Mouse (Mus musculus): Measurements from ENCODE around the gene Dgki. TPM values are rescaled to one million over a fixed set of nuclear protein-coding genes. Genes with fewer than 3 reads are reported as not detected.

Dgki gene
- total and polyA plus RNA-seq, 3 experiments, result not detected

GRCm38 (mm10) chr6:36818281-36819018 lies 481.5 kb downstream of the Dgki start:
- no peak for TF ChIP-seq POLR2A (IDR thresholded peaks at IDR 0.05; ENCODE audit: control insufficient read depth in 1 of 2, insufficient read depth in 1 of 2, low read depth in 1 of 2, low read length in 2 of 2, poor library complexity in 1 of 2)
- no peak for TF ChIP-seq CTCF (IDR thresholded peaks at IDR 0.05 in 2 of 3, conservative IDR thresholded peaks at IDR 0.05 in 1 of 3; ENCODE audit: control insufficient read depth in 1 of 3, insufficient read depth in 1 of 3, low read depth in 2 of 3, low read length in 3 of 3, poor library complexity in 1 of 3, severe bottlenecking in 1 of 3)
- TF ChIP-seq ETS1 (IDR thresholded peaks at IDR 0.05; ENCODE audit: low read depth, low read length), result no peak
- TF ChIP-seq NRF1 (IDR thresholded peaks at IDR 0.05; ENCODE audit: insufficient read depth, low read depth, low read length, poor library complexity, severe bottlenecking), result no peak
- no peak for TF ChIP-seq CHD2 (IDR thresholded peaks at IDR 0.05; ENCODE audit: low read length)
- no peak for TF ChIP-seq JUND (IDR thresholded peaks at IDR 0.05; ENCODE audit: low read depth, low read length)
- TF ChIP-seq MEF2A (IDR thresholded peaks at IDR 0.05; ENCODE audit: extremely low read depth, insufficient replicate concordance, low read depth, low read length, poor library complexity, severe bottlenecking), result no peak
- TF ChIP-seq ZKSCAN1 (IDR thresholded peaks at IDR 0.05; ENCODE audit: low read depth, low read length), result no peak
- no peak for TF ChIP-seq MXI1 (IDR thresholded peaks at IDR 0.05; ENCODE audit: low read depth, low read length)
- no peak for TF ChIP-seq MAZ (IDR thresholded peaks at IDR 0.05; ENCODE audit: low read depth, low read length)
- TF ChIP-seq KAT2A (conservative IDR thresholded peaks at IDR 0.05; ENCODE audit: low read depth, low read length), result no peak
- H3K27me3 ChIP-seq (ENCODE audit: control insufficient read depth in 1 of 2, insufficient read depth in 2 of 2, low read length in 2 of 2), result no peaks in the 10 kb centered on the region

GRCm38 (mm10) chr6:36816666-36817065 lies 483.3 kb downstream of the Dgki start:
- H3K27ac ChIP-seq (ENCODE audit: control insufficient read depth, low read depth, low read length), result no peak overlapping the region
- H3K79me2 ChIP-seq (ENCODE audit: control insufficient read depth, insufficient read depth, low read length, poor library complexity), result no peaks in the 10 kb centered on the region
- no peaks in the 10 kb centered on the region for H3K27me3 ChIP-seq (ENCODE audit: control insufficient read depth in 1 of 2, insufficient read depth in 2 of 2, low read length in 2 of 2)
- no peak for TF ChIP-seq ZMIZ1 (IDR thresholded peaks at IDR 0.05; ENCODE audit: low read depth, low read length)
- no peak for TF ChIP-seq ZNF384 (IDR thresholded peaks at IDR 0.05; ENCODE audit: low read depth, low read length)
- no peak for TF ChIP-seq RAD21 (IDR thresholded peaks at IDR 0.05; ENCODE audit: low read depth, low read length)
- TF ChIP-seq GABPA (IDR thresholded peaks at IDR 0.05; ENCODE audit: low read depth, low read length), result no peak
- TF ChIP-seq NELFE (IDR thresholded peaks at IDR 0.05; ENCODE audit: low read depth, low read length), result no peak
- no peak for TF ChIP-seq POLR2AphosphoS5 (IDR thresholded peaks at IDR 0.05; ENCODE audit: borderline replicate concordance, low read depth, low read length)
- no peak for TF ChIP-seq SMC3 (IDR thresholded peaks at IDR 0.05; ENCODE audit: low read depth, low read length)
- H3K9ac ChIP-seq (ENCODE audit: control insufficient read depth, low read depth, low read length, poor library complexity, severe bottlenecking), result no peak overlapping the region
- no peaks in the 10 kb centered on the region for H3K4me1 ChIP-seq (ENCODE audit: control insufficient read depth in 1 of 2, insufficient read depth in 2 of 2, low read length in 2 of 2)
- no peak for DNase-seq (ENCODE audit: low read depth, low spot score)
- no peaks in the 10 kb centered on the region for H3K36me3 ChIP-seq (ENCODE audit: control insufficient read depth in 1 of 2, insufficient read depth in 2 of 2, low read length in 2 of 2)
- no peaks in the 10 kb centered on the region for H3K9me3 ChIP-seq (replicated peaks; ENCODE audit: insufficient read depth, low read length)
- H3K4me3 ChIP-seq (ENCODE audit: control insufficient read depth in 1 of 2, insufficient read depth in 1 of 2, low read depth in 2 of 2, low read length in 2 of 2), result no peak overlapping the region

More at GRCm38 (mm10) chr6:36818281-36819018, 481.5 kb downstream of the Dgki start:
- no peak overlapping the region for H3K4me3 ChIP-seq (ENCODE audit: control insufficient read depth in 1 of 2, insufficient read depth in 1 of 2, low read depth in 2 of 2, low read length in 2 of 2)
- no peak overlapping the region for H3K9ac ChIP-seq (ENCODE audit: control insufficient read depth, low read depth, low read length, poor library complexity, severe bottlenecking)
- no peak overlapping the region for H3K27ac ChIP-seq (ENCODE audit: control insufficient read depth, low read depth, low read length)
- H3K79me2 ChIP-seq (ENCODE audit: control insufficient read depth, insufficient read depth, low read length, poor library complexity), result no peaks in the 10 kb centered on the region
- DNase-seq (ENCODE audit: low read depth, low spot score), result no peak
- H3K9me3 ChIP-seq (replicated peaks; ENCODE audit: insufficient read depth, low read length), result no peaks in the 10 kb centered on the region
- no peaks in the 10 kb centered on the region for H3K36me3 ChIP-seq (ENCODE audit: control insufficient read depth in 1 of 2, insufficient read depth in 2 of 2, low read length in 2 of 2)
- no peaks in the 10 kb centered on the region for H3K4me1 ChIP-seq (ENCODE audit: control insufficient read depth in 1 of 2, insufficient read depth in 2 of 2, low read length in 2 of 2)
